Mouse (Mus musculus) limb, embryonic 11.5 days (tissue): ENCODE measurements at regions not wholly inside any gene's neighbourhood (a gene's known extent, or its start where the extent isn't known, plus 50 kb on each side); places are given as distances from the start of the nearest gene placed in this dataset.

Source experiments
- ATAC-seq: fragments of 200-750 bp; cut with Nextera tagmentation; 2 replicates; pipeline ENCODE4 v1.8.0; 2017; ENCODE audit warnings: low read depth; ENCODE audit not compliant: insufficient number of reproducible peaks, low FRiP score, low TSS enrichment
- DNase-seq: peaks from one replicate; pipeline ENCODE4 v3.0.0-alpha.2; 2015; ENCODE audit warnings: low spot score
- H3K27ac ChIP-seq: fragments of 300-500 bp; sonication (generic); replicated peaks from 2 replicates; pipeline ENCODE4 v1.5.1; 2014; ENCODE audit warnings: low read depth, mild to moderate bottlenecking, low read length
- H3K27me3 ChIP-seq: fragments of 300-500 bp; sonication (generic); 2 replicates; pipeline ENCODE4 v1.6.1; 2014; ENCODE audit warnings: mild to moderate bottlenecking, low read length, mixed read lengths; ENCODE audit not compliant: control insufficient read depth, insufficient read depth
- H3K36me3 ChIP-seq: fragments of 300-500 bp; sonication (generic); 2 replicates; pipeline ENCODE4 v1.6.1; 2014; ENCODE audit warnings: mild to moderate bottlenecking, low read length, moderate library complexity, mixed read lengths; ENCODE audit not compliant: control insufficient read depth, insufficient read depth
- H3K4me1 ChIP-seq: fragments of 300-500 bp; sonication (generic); 2 replicates; pipeline ENCODE4 v1.6.1; 2014; ENCODE audit warnings: low read length, mixed read lengths; ENCODE audit not compliant: control insufficient read depth, insufficient read depth
- H3K4me2 ChIP-seq: fragments of 300-500 bp; sonication (generic); 2 replicates; pipeline ENCODE4 v1.6.1; 2014; ENCODE audit warnings: low read depth, mild to moderate bottlenecking, moderate library complexity; ENCODE audit not compliant: severe bottlenecking
- H3K4me3 ChIP-seq: fragments of 300-500 bp; sonication (generic); 2 replicates; pipeline ENCODE4 v1.5.1; 2014; ENCODE audit warnings: low read depth, low read length
- H3K9ac ChIP-seq: fragments of 300-500 bp; sonication (generic); 2 replicates; pipeline ENCODE4 v1.6.1; 2014; ENCODE audit warnings: mild to moderate bottlenecking, low read length
- H3K9me3 ChIP-seq: fragments of 300-500 bp; sonication (generic); 2 replicates; pipeline ENCODE4 v1.6.1; 2016; ENCODE audit warnings: low read length; ENCODE audit not compliant: control insufficient read depth
- WGBS: fragments of 180-500 bp; shearing (Covaris S2); extraction: QIAGEN DNeasy Blood & Tissue Kit; methylation state at CpG from one replicate; pipeline ENCODE4 v1.1.7; 2014; 5-methylcytosine and 5-hydroxymethylcytosine counted together

DNA sequence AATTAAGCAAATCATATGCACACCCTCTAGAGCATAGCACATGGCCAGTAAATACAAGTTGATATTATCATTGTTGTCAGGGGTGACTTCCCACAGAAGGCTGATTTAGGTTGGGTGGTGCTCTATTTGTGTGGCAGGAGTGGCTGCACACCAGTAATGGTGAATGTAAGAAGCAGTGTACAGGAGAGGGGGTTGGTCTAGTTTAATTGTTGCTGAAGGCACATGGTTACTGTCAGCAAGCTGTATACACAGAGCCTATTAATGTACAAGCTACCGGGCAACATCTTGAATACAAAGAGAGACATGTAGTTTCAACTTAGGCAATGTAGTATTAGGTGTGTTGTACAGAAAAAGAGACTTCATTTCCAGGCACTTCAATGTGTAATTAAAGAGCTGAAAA lies 280.6 kb upstream of the Pkn2 start:
- H3K4me2 ChIP-seq, result no peak overlapping the region
- no peak overlapping the region for H3K9ac ChIP-seq
- DNase-seq (no peak), ATAC-seq (no peak)
- no peaks in the 10 kb centered on the region for H3K27me3 ChIP-seq
- 58% methylated on average over 1 of the region's 1 CpGs for WGBS
- no peak overlapping the region for H3K4me3 ChIP-seq
- no peaks in the 10 kb centered on the region for H3K4me1 ChIP-seq
- no peaks in the 10 kb centered on the region for H3K36me3 ChIP-seq
- H3K27ac ChIP-seq, result no peak overlapping the region
- no peaks in the 10 kb centered on the region for H3K9me3 ChIP-seq

DNA sequence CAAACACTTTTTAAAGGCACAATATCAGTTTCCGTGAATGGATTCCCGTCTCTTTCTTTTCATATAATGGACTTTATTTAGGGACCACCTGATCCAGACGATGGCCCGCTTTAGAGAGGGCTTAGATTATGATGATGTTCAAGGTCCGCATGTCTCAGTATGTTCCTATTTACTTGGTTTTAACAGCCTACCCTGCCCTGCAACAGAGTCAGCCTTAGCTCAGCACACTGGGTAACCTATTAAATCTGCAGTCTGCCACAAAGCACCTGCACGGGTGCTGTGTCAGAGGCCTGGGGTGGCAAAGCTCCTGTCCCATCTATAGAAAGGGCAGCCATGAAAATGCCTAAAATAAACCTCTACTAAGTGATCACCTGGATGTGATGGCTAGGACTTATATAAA lies 280.2 kb upstream of the Pkn2 start:
- H3K27me3 ChIP-seq, result no peaks in the 10 kb centered on the region
- no peaks in the 10 kb centered on the region for H3K36me3 ChIP-seq
- H3K9me3 ChIP-seq, result no peaks in the 10 kb centered on the region
- DNase-seq (no peak), ATAC-seq (no peak)
- no peak overlapping the region for H3K27ac ChIP-seq
- no peaks in the 10 kb centered on the region for H3K4me1 ChIP-seq
- WGBS, result 86% methylated on average over 6 of the region's 6 CpGs
- no peak overlapping the region for H3K4me3 ChIP-seq
- H3K9ac ChIP-seq, result no peak overlapping the region
- no peak overlapping the region for H3K4me2 ChIP-seq

DNA sequence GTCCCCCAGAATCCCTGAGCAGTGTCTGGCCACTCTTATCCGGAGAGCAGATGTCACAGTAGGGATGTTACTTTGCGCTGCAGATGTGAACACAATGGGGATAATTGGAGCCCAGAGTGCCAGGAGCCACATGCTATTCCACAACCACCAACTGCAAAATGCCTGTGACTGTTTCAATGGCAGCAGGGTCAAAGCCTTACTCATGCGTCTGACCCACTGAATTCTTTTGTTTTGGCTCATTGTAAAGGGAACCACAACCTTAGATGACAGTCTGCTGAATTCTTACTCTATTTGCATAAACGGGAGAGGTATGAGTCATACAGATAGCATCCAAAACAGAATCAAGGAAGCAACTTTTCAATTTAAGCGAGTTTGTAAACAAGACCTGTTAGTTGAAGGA lies 276.8 kb upstream of the Pkn2 start:
- Histone ChIP-seq H3K4me2 (no peak overlapping the region), H3K4me3 (no peak overlapping the region), H3K9ac (no peak overlapping the region), H3K4me1 (no peaks in the 10 kb centered on the region), H3K27ac (no peak overlapping the region), H3K27me3 (no peaks in the 10 kb centered on the region), H3K9me3 (no peaks in the 10 kb centered on the region), H3K36me3 (no peaks in the 10 kb centered on the region)
- 70% methylated on average over 5 of the region's 5 CpGs for WGBS
- DNase-seq, result no peak
- ATAC-seq, result no peak

DNA sequence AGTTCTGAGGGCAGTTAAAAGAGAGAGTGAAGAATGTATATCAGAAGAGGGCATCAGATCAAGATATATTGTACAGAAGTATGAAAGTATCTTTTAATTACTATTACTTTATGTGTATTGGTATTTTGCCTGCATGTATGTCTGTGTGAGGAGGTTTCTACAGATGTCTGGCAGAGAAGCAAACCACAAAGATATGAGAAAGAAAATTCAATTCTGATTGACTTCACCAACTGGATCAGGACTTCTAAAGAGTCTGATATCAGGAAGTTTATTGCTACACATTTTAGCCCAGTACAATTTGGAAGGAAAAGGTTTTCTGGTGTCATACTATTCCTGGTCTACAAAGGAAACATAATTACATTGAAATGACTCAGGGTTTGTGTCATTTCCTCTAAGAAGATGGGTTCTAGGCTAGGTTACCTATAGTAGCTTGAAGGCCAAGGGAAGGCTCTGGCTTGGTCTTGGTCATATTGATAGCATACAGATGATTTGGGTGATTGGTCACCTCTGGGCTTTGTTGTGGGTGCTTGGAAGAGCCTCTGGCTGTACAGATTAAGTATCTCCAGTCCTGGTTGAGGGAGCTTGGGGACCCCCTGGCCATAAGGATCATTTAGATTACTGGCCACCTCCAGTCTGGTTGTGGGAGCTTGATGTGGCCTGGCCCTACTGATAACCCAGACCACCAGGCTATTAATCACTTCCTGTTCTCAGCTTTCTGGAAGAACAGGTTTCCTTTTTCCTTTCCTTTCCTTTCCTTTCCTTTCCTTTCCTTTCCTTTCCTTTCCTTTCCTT lies 275.1 kb upstream of the Pkn2 start:
- Histone ChIP-seq H3K9me3 (no peaks in the 10 kb centered on the region), H3K27ac (no peak overlapping the region), H3K27me3 (no peaks in the 10 kb centered on the region), H3K4me3 (no peak overlapping the region), H3K9ac (no peak overlapping the region), H3K4me2 (no peak overlapping the region), H3K4me1 (no peaks in the 10 kb centered on the region), H3K36me3 (no peaks in the 10 kb centered on the region)
- DNase-seq, result no peak
- no peak for ATAC-seq

DNA sequence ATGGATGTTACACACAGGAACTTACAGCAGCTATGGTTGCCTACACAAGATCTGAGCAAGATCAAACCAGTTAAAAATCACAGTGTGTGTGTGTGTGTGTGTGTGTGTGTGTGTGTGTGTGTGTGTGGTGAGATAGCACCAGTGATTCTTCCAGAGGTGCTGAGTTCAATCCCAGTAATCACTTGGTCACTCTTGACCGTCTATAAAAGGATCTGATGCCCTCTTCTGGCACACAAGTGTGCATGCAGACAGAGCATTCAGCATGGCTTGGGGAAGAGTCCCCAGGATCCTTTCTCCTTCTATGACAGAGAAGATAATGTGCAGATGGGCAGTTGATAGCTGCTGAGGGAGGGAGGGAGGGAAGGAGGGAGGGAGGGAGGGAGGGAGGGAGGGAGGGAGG lies 274.4 kb upstream of the Pkn2 start:
- 50% methylated on average over 1 of the region's 1 CpGs for WGBS
- ATAC-seq, result no peak
- no peaks in the 10 kb centered on the region for H3K27me3 ChIP-seq
- no peaks in the 10 kb centered on the region for H3K9me3 ChIP-seq
- DNase-seq, result no peak
- no peak overlapping the region for H3K27ac ChIP-seq
- no peaks in the 10 kb centered on the region for H3K4me1 ChIP-seq
- no peak overlapping the region for H3K4me3 ChIP-seq
- H3K4me2 ChIP-seq, result no peak overlapping the region
- H3K36me3 ChIP-seq, result no peaks in the 10 kb centered on the region
- no peak overlapping the region for H3K9ac ChIP-seq

DNA sequence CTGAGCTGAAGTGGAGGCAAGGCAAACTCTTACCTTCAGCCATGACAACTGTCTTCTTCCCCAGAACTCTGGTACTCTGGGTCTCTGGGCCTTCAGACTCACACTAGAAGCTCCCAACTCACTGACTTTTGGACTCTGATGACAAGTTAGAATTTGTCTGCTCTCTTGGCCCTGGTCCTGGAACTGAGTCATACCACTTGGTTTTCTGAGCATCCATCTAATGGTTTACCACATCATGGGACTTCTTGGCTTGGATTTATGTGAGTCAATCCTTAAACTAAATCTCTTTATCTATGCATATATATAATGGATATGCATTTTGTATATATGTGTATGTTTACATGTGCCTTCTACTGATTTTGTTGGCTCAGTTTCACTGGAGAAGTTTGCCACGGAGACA lies 273.8 kb upstream of the Pkn2 start:
- DNase-seq, result no peak
- Histone ChIP-seq H3K9ac (no peak overlapping the region), H3K36me3 (no peaks in the 10 kb centered on the region), H3K27ac (no peak overlapping the region), H3K4me1 (no peaks in the 10 kb centered on the region), H3K9me3 (no peaks in the 10 kb centered on the region), H3K4me3 (no peak overlapping the region), H3K27me3 (no peaks in the 10 kb centered on the region), H3K4me2 (no peak overlapping the region)
- no peak for ATAC-seq
- 90% methylated on average over 1 of the region's 1 CpGs for WGBS

DNA sequence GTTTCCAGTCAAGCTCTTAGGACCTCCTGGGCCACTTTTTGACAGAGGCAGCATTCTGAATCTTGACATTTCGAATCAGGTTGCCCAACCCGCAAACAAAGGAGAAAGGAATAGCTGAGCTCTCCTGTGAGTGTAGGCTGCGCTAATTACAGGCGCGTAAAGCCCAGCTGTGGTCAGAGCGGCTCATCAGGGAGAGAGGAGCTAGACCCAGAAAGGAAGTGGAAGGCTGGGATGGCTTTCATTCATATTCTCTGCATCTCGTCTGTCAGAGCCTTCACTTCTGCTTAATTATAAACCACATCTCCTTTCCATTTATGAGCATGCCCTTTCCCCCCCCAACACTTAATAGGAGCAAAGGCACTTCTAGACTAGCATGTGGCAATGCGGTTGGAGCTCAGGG lies 265.7 kb upstream of the Pkn2 start:
- H3K36me3 ChIP-seq, result no peaks in the 10 kb centered on the region
- H3K27ac ChIP-seq, result no peak overlapping the region
- H3K27me3 ChIP-seq, result no peaks in the 10 kb centered on the region
- H3K4me3 ChIP-seq, result no peak overlapping the region
- no peak overlapping the region for H3K9ac ChIP-seq
- H3K9me3 ChIP-seq, result no peaks in the 10 kb centered on the region
- no peak overlapping the region for H3K4me2 ChIP-seq
- DNase-seq (no peak), ATAC-seq (no peak)
- 55% methylated on average over 8 of the region's 8 CpGs for WGBS
- H3K4me1 ChIP-seq, result no peaks in the 10 kb centered on the region

DNA sequence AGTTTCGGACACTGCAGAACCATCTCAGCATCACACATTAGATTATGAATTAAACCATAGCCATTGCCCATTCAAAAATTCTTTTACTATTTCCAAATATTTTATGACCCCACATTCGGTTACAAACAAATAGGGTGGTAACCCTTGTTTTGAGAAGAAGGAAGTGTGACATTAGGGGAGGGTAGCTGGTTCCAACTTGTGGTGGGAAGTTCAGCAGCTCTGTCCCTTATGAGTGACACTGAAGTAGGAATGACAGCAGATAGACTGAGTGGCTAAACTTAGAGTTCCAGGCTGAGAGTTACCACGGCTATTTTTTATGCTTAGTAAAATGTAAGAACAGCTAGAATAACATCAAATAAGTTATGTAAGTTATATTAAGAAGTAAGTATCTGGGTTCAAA lies 257.1 kb upstream of the Pkn2 start:
- Histone ChIP-seq H3K27me3 (no peaks in the 10 kb centered on the region), H3K4me3 (no peak overlapping the region), H3K36me3 (no peaks in the 10 kb centered on the region), H3K4me1 (no peaks in the 10 kb centered on the region), H3K4me2 (no peak overlapping the region), H3K9me3 (no peaks in the 10 kb centered on the region), H3K27ac (no peak overlapping the region), H3K9ac (no peak overlapping the region)
- no peak for ATAC-seq
- DNase-seq, result no peak
- WGBS, result 91% methylated on average over 3 of the region's 3 CpGs

DNA sequence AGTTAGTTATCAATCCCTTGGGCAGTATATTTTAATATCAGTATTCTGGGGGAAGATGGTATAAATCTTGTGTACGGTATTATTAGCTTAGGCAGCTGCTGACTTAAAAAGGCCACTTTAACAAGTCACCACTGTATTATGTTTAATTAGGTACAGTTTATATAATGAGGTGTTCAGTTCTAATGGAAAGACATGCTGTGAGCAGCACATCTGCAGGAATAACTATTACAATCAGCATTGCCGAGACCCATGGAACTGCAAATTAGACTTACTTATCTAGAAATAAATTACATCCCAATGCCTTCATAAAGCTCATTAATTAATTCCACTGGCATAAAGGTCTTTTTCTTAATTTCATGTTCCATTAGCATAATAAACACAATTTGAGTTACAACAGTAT lies 252.7 kb upstream of the Pkn2 start:
- Histone ChIP-seq H3K4me3 (no peak overlapping the region), H3K36me3 (no peaks in the 10 kb centered on the region), H3K4me2 (no peak overlapping the region), H3K27ac (no peak overlapping the region), H3K9ac (no peak overlapping the region), H3K9me3 (no peaks in the 10 kb centered on the region), H3K27me3 (no peaks in the 10 kb centered on the region), H3K4me1 (no peaks in the 10 kb centered on the region)
- ATAC-seq (no peak), DNase-seq (no peak)
- WGBS, result 56% methylated on average over 2 of the region's 2 CpGs
